ENCODE assay signal across 9 mouse cellular contexts in the genomic region with DNA sequence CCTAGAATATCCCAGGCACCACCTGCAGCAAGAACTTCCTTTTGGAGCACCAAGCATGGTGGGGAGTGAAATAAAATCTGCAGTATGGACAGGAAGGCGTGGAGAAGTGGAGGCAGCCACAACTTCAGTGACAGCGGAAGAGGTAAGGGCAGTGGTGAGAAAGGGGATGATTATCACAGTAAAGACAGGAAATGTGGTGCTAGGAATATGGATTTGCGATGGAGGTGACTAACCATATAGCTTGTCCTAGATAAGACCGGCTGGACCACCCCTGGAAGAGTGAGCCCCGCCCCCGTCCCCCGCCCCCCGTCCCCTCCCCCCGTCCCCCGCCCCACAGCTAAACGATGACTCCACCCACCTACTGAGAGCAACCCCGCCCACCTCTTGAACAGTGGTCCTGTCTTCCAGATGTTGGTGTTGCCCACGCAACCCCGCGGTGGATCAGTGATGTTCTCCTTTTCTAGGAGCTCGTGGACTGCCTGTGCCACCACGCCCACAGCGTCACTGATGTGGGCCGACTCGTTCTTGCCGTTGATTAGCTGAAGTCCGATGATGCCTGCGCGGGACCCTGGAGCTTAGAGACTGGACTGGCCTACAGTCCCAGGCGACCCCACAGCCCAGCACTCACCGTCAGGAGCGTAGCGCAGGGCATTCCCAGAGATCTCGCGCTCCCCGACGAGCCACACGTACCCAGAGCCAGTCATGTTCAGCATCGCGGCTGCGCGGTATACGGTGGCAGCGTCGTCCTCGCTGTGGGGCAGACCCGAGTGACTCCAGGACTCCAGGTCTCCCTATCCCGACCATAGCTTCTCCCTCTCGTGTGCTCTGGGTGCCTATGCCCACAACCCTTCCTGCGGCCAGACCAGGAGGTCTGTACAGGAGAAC. TPM values are rescaled to one million over a fixed set of nuclear protein-coding genes. Genes with fewer than 3 reads are reported as not detected.
DNase-seq lines count a peak whose midpoint lies in the region; ATAC-seq and TF ChIP-seq lines count a peak whose summit lies in the region.
"Had no signal": no experiment of that assay in that cellular context is flagged by ENCODE, and none has a peak within 500 bp of the region (broad histone marks: within the 10 kb centered on the region; RNA-seq: fewer than 3 reads in every experiment).

No protein-coding gene starts in this region.

- H3K27ac ChIP-seq in thymus, adult 2 months (ENCODE audit: control insufficient read depth, insufficient read depth, low read length) = no peak overlapping the region
- H3K27ac ChIP-seq in hindbrain, embryonic 11.5 days (ENCODE audit: low read depth, low read length) = no peak overlapping the region
- H3K27ac ChIP-seq in liver, embryonic 16.5 days (ENCODE audit: low read length) = no peak overlapping the region
- 0 out of 2 replicates have a peak overlapping the region, but pooled peaks have one; percentile 12 for H3K27ac ChIP-seq in neural tube, embryonic 14.5 days (ENCODE audit: low read depth, low read length)

- peak; percentile 40 to 65 for DNase-seq in adrenal gland, adult (ENCODE audit: inconsistent age in 2 of 2, low spot score in 1 of 2)
- DNase-seq in adrenal gland, postnatal 4 days (ENCODE audit: low spot score in 2 of 2) = no peak
- DNase-seq in thymus, adult 2 months = no peak
- no peak for DNase-seq in thymus, postnatal 0 days (ENCODE audit: low spot score)
- peak; percentile 72 for DNase-seq in hindbrain, embryonic 11.5 days (ENCODE audit: low spot score)
- DNase-seq in spleen, postnatal 14 days (ENCODE audit: low spot score in 2 of 2) = no peak

- H3K27me3 ChIP-seq in thymus, adult 2 months (ENCODE audit: control insufficient read depth, insufficient read depth, low read length) = peaks cover 3% of the 10 kb centered on the region; the same call in 1 of the 2 replicates
- peaks cover 23% of the 10 kb centered on the region for H3K27me3 ChIP-seq in hindbrain, embryonic 11.5 days (ENCODE audit: control insufficient read depth, insufficient read depth, low read length)
- H3K27me3 ChIP-seq in liver, embryonic 16.5 days (ENCODE audit: control insufficient read depth, insufficient read depth, low read depth, low read length) = peaks cover 47% of the 10 kb centered on the region
- peaks cover 29% of the 10 kb centered on the region for H3K27me3 ChIP-seq in neural tube, embryonic 14.5 days (ENCODE audit: control insufficient read depth, insufficient read depth, low read length)

- peak overlapping the region; percentile 22 for H3K4me3 ChIP-seq in thymus, adult 2 months (ENCODE audit: control insufficient read depth, insufficient read depth, low read length)
- H3K4me3 ChIP-seq in hindbrain, embryonic 11.5 days (ENCODE audit: low read depth, low read length) = peak overlapping the region; percentile 36
- H3K4me3 ChIP-seq in liver, embryonic 16.5 days (ENCODE audit: low read depth, low read length) = peak overlapping the region; percentile 25; the same call in 1 of the 2 replicates
- peak overlapping the region; percentile 38 for H3K4me3 ChIP-seq in neural tube, embryonic 14.5 days (ENCODE audit: low read depth, low read length)

- no peaks in the 10 kb centered on the region for H3K9me3 ChIP-seq in hindbrain, embryonic 11.5 days (ENCODE audit: control insufficient read depth, low read length)
- H3K9me3 ChIP-seq in liver, embryonic 16.5 days (replicated peaks; ENCODE audit: control insufficient read depth, low read length) = no peaks in the 10 kb centered on the region
- no peaks in the 10 kb centered on the region for H3K9me3 ChIP-seq in neural tube, embryonic 14.5 days (ENCODE audit: control insufficient read depth, low read length)

- H3K4me2 ChIP-seq in hindbrain, embryonic 11.5 days (replicated peaks; ENCODE audit: low read depth, low read length) = peak overlapping the region; percentile 63
- peak overlapping the region; percentile 57 for H3K4me2 ChIP-seq in liver, embryonic 16.5 days (ENCODE audit: low read depth, low read length)
- H3K4me2 ChIP-seq in neural tube, embryonic 14.5 days (ENCODE audit: low read depth, low read length) = peak overlapping the region; percentile 52

- peak overlapping the region; percentile 52 for H3K9ac ChIP-seq in hindbrain, embryonic 11.5 days (ENCODE audit: low read depth, low read length)
- no peak overlapping the region for H3K9ac ChIP-seq in liver, embryonic 16.5 days (ENCODE audit: low read depth, low read length)
- peak overlapping the region; percentile 13; the same call in 1 of the 2 replicates for H3K9ac ChIP-seq in neural tube, embryonic 14.5 days (replicated peaks; ENCODE audit: low read depth, low read length)

- ATAC-seq in hindbrain, embryonic 11.5 days (ENCODE audit: low FRiP score) = peak; percentile 72
- ATAC-seq in liver, embryonic 16.5 days (ENCODE audit: low read depth) = no peak
- ATAC-seq in neural tube, embryonic 14.5 days (ENCODE audit: low read depth) = peak; percentile 81

- WGBS in thymus, adult 2 months = 3% methylated on average over 45 of the region's 45 CpGs
- 3% methylated on average over 45 of the region's 45 CpGs for WGBS in hindbrain, embryonic 11.5 days
- 1% methylated on average over 44 of the region's 45 CpGs for WGBS in liver, embryonic 16.5 days (ENCODE audit: insufficient replicate concordance)
- 2% methylated on average over 42 of the region's 45 CpGs for WGBS in neural tube, embryonic 14.5 days

- TF ChIP-seq CTCF in thymus, adult 2 months (IDR thresholded peaks at IDR 0.05; ENCODE audit: borderline replicate concordance, control insufficient read depth, extremely low read depth, insufficient read depth, low read length, poor library complexity) = no peak

- H3K36me3 ChIP-seq in thymus, adult 2 months (ENCODE audit: control insufficient read depth, insufficient read depth, low read length) = no peaks in the 10 kb centered on the region
- no peaks in the 10 kb centered on the region for H3K36me3 ChIP-seq in hindbrain, embryonic 11.5 days (ENCODE audit: control insufficient read depth, insufficient read depth, low read length)
- no peaks in the 10 kb centered on the region for H3K36me3 ChIP-seq in liver, embryonic 16.5 days (ENCODE audit: control insufficient read depth, insufficient read depth)
- H3K36me3 ChIP-seq in neural tube, embryonic 14.5 days (ENCODE audit: control insufficient read depth, insufficient read depth, low read length) = peaks cover 11% of the 10 kb centered on the region

- H3K4me1 ChIP-seq in thymus, adult 2 months (replicated peaks; ENCODE audit: control insufficient read depth, insufficient read depth, low read length) = peaks cover 5% of the 10 kb centered on the region
- H3K4me1 ChIP-seq in hindbrain, embryonic 11.5 days (replicated peaks; ENCODE audit: control insufficient read depth, insufficient read depth, low read length) = peaks cover 3% of the 10 kb centered on the region; the same call in 1 of the 2 replicates
- H3K4me1 ChIP-seq in liver, embryonic 16.5 days (ENCODE audit: control insufficient read depth, low read depth, low read length) = no peaks in the 10 kb centered on the region
- H3K4me1 ChIP-seq in neural tube, embryonic 14.5 days (ENCODE audit: control insufficient read depth, insufficient read depth, low read length) = no peaks in the 10 kb centered on the region

- no peak for TF ChIP-seq POLR2A in thymus, adult 2 months (IDR thresholded peaks at IDR 0.05; ENCODE audit: control insufficient read depth, extremely low read depth, insufficient read depth, low read length, poor library complexity)

RNA-seq across cellular contexts. Expression of gene Grin1, which starts 14.1 kb away (rescaled TPM):
- total RNA-seq in adrenal gland, postnatal 4 days (2021) = 10 to 100 TPM; 15.0 to 15.2 TPM
- polyA plus RNA-seq in thymus, adult 2 months (2012; rRNA removed) = 0.50 TPM in 2 replicates
- 0.12 and 0.21 TPM in 2 replicates for polyA plus RNA-seq in thymus, postnatal 0 days (2015; fragmentation: Nextera tagmentation; extraction: Ambion mirVana)
- 3.6 and 3.9 TPM in 2 replicates for polyA plus RNA-seq in hindbrain, embryonic 11.5 days (2014; fragmentation: Nextera tagmentation; extraction: Ambion mirVana)
- polyA plus RNA-seq in liver, embryonic 16.5 days (2015; fragmentation: Nextera tagmentation; extraction: Ambion mirVana) = 0.02 TPM in 1 of 2 replicates, not detected in the other
- polyA plus RNA-seq in neural tube, embryonic 14.5 days (2014; fragmentation: Nextera tagmentation; extraction: Ambion mirVana) = 60.8 and 89.4 TPM in 2 replicates
- total RNA-seq: heart, adult 18-20 months had no signal

RNA-seq across cellular contexts. Expression of gene Lrrc26, which starts 15.2 kb away (rescaled TPM):
- not detected for total RNA-seq in adrenal gland, postnatal 4 days (2021)
- 1.0 and 1.6 TPM in 2 replicates for polyA plus RNA-seq in thymus, adult 2 months (2012; rRNA removed)
- 1.4 and 3.6 TPM in 2 replicates for polyA plus RNA-seq in thymus, postnatal 0 days (2015; fragmentation: Nextera tagmentation; extraction: Ambion mirVana)
- polyA plus RNA-seq in hindbrain, embryonic 11.5 days (2014; fragmentation: Nextera tagmentation; extraction: Ambion mirVana) = not detected in 2 replicates
- polyA plus RNA-seq in liver, embryonic 16.5 days (2015; fragmentation: Nextera tagmentation; extraction: Ambion mirVana) = not detected in 2 replicates
- 0.45 TPM in 1 of 2 replicates, not detected in the other for polyA plus RNA-seq in neural tube, embryonic 14.5 days (2014; fragmentation: Nextera tagmentation; extraction: Ambion mirVana)

RNA-seq across cellular contexts. Expression of gene Tmem210, which starts 17.0 kb away (rescaled TPM):
- total RNA-seq in adrenal gland, postnatal 4 days (2021) = not detected
- 0.35 TPM in 1 of 2 replicates, not detected in the other for polyA plus RNA-seq in thymus, adult 2 months (2012; rRNA removed)
- polyA plus RNA-seq in thymus, postnatal 0 days (2015; fragmentation: Nextera tagmentation; extraction: Ambion mirVana) = not detected in 2 replicates
- polyA plus RNA-seq in hindbrain, embryonic 11.5 days (2014; fragmentation: Nextera tagmentation; extraction: Ambion mirVana) = not detected in 2 replicates
- polyA plus RNA-seq in liver, embryonic 16.5 days (2015; fragmentation: Nextera tagmentation; extraction: Ambion mirVana) = not detected in 2 replicates
- polyA plus RNA-seq in neural tube, embryonic 14.5 days (2014; fragmentation: Nextera tagmentation; extraction: Ambion mirVana) = not detected in 2 replicates
- total RNA-seq: heart, adult 18-20 months had no signal

RNA-seq across cellular contexts. Expression of gene Man1b1, which starts 27.2 kb away (rescaled TPM):
- total RNA-seq in adrenal gland, postnatal 4 days (2021) = 10 to 100 TPM; 57.5 to 62.5 TPM
- 23.1 and 26.3 TPM in 2 replicates for polyA plus RNA-seq in thymus, adult 2 months (2012; rRNA removed)
- 37.1 and 40.7 TPM in 2 replicates for polyA plus RNA-seq in thymus, postnatal 0 days (2015; fragmentation: Nextera tagmentation; extraction: Ambion mirVana)
- 86.7 and 133 TPM in 2 replicates for polyA plus RNA-seq in hindbrain, embryonic 11.5 days (2014; fragmentation: Nextera tagmentation; extraction: Ambion mirVana)
- polyA plus RNA-seq in liver, embryonic 16.5 days (2015; fragmentation: Nextera tagmentation; extraction: Ambion mirVana) = 15.3 and 17.2 TPM in 2 replicates
- 59.9 and 85.5 TPM in 2 replicates for polyA plus RNA-seq in neural tube, embryonic 14.5 days (2014; fragmentation: Nextera tagmentation; extraction: Ambion mirVana)

RNA-seq across cellular contexts. Expression of gene Anapc2, which starts 32.6 kb away (rescaled TPM):
- total RNA-seq in adrenal gland, postnatal 4 days (2021) = 100 to 1,000 TPM; 110 to 115 TPM
- 141 and 144 TPM in 2 replicates for polyA plus RNA-seq in thymus, adult 2 months (2012; rRNA removed)
- polyA plus RNA-seq in thymus, postnatal 0 days (2015; fragmentation: Nextera tagmentation; extraction: Ambion mirVana) = 71.5 and 80.6 TPM in 2 replicates
- 107 and 110 TPM in 2 replicates for polyA plus RNA-seq in hindbrain, embryonic 11.5 days (2014; fragmentation: Nextera tagmentation; extraction: Ambion mirVana)
- 40.1 and 40.5 TPM in 2 replicates for polyA plus RNA-seq in liver, embryonic 16.5 days (2015; fragmentation: Nextera tagmentation; extraction: Ambion mirVana)
- 110 and 116 TPM in 2 replicates for polyA plus RNA-seq in neural tube, embryonic 14.5 days (2014; fragmentation: Nextera tagmentation; extraction: Ambion mirVana)

Comparison
In these comparisons a context has a peak if more than half of its experiments do, and no peak if none do; other contexts are left out.
1. DNase-seq: peak in adrenal gland, adult (2 of 2) and hindbrain, embryonic 11.5 days (single experiment); none in adrenal gland, postnatal 4 days (0 of 2), thymus, adult 2 months (single experiment), thymus, postnatal 0 days (single experiment) and spleen, postnatal 14 days (0 of 2).
2. RNA of gene Grin1, which starts 14.1 kb away (polyA plus RNA-seq): 60.8 to 89.4 TPM in neural tube, embryonic 14.5 days; 3.6 to 3.9 TPM in hindbrain, embryonic 11.5 days, 0.50 TPM in thymus, adult 2 months, 0.12 to 0.21 TPM in thymus, postnatal 0 days and 0.02 TPM in liver, embryonic 16.5 days; every median in the first group is over 10 times any median in the second.
3. Peak in every context shown above with its lines, with median percentiles within 50 percentile points of each other: H3K4me3 ChIP-seq and H3K4me2 ChIP-seq.